Mouse (Mus musculus): ENCODE data around the gene Ak5. TPM values are rescaled to one million over a fixed set of nuclear protein-coding genes. Genes with fewer than 3 reads are reported as not detected.

The Ak5 gene
- total RNA-seq, 2 experiments from 2014 or later = 0.97 to 1.2 TPM

- no peak for DNase-seq
- intact Hi-C loops (cut with DNase I; ENCODE audit: low total_unique reads) = no loop called here
These were observed 138.8 kb downstream of the Ak5 start for GRCm38 (mm10) chr3:152529058-152529972.

GRCm38 (mm10) chr3:152526721-152527120, 141.4 kb downstream of the Ak5 start:
- intact Hi-C loops (cut with DNase I; ENCODE audit: low total_unique reads) = no loop called here
- DNase-seq = no peak

GRCm38 (mm10) chr3:152523315-152523638, 144.9 kb downstream of the Ak5 start:
- intact Hi-C loops (cut with DNase I; ENCODE audit: low total_unique reads) = no loop called here
- DNase-seq = no peak

GRCm38 (mm10) chr3:152522634-152523314, 145.4 kb downstream of the Ak5 start:
- intact Hi-C loops (cut with DNase I; ENCODE audit: low total_unique reads) = no loop called here
- DNase-seq = no peak

- intact Hi-C loops (cut with DNase I; ENCODE audit: low total_unique reads) = no loop called here
- DNase-seq = no peak
These were observed 147.1 kb downstream of the Ak5 start for GRCm38 (mm10) chr3:152521054-152521453.

- DNase-seq = no peak
- intact Hi-C loops (cut with DNase I; ENCODE audit: low total_unique reads) = no loop called here
These were observed 148.1 kb downstream of the Ak5 start for GRCm38 (mm10) chr3:152520074-152520473.

- intact Hi-C loops (cut with DNase I; ENCODE audit: low total_unique reads) = no loop called here
- no peak for DNase-seq
These were observed 148.6 kb downstream of the Ak5 start for GRCm38 (mm10) chr3:152519556-152519955.

GRCm38 (mm10) chr3:152516569-152516968, 151.6 kb downstream of the Ak5 start:
- DNase-seq = no peak
- intact Hi-C loops (cut with DNase I; ENCODE audit: low total_unique reads) = no loop called here

- intact Hi-C loops (cut with DNase I; ENCODE audit: low total_unique reads) = no loop called here
These were observed 152.2 kb downstream of the Ak5 start for GRCm38 (mm10) chr3:152515959-152516358.

GRCm38 (mm10) chr3:152512517-152512916, 155.6 kb downstream of the Ak5 start:
- intact Hi-C loops (cut with DNase I; ENCODE audit: low total_unique reads) = no loop called here
- DNase-seq = no peak

More at GRCm38 (mm10) chr3:152515959-152516358, 152.2 kb downstream of the Ak5 start:
- no peak for DNase-seq

- intact Hi-C loops (cut with DNase I; ENCODE audit: low total_unique reads) = no loop called here
- DNase-seq = no peak
These were observed 158.9 kb downstream of the Ak5 start for GRCm38 (mm10) chr3:152509268-152509667.

- DNase-seq = no peak
- intact Hi-C loops (cut with DNase I; ENCODE audit: low total_unique reads) = no loop called here
These were observed 159.7 kb downstream of the Ak5 start for GRCm38 (mm10) chr3:152508419-152508993.

GRCm38 (mm10) chr3:152507900-152508299, 160.3 kb downstream of the Ak5 start:
- no peak for DNase-seq
- intact Hi-C loops (cut with DNase I; ENCODE audit: low total_unique reads) = no loop called here

- intact Hi-C loops (cut with DNase I; ENCODE audit: low total_unique reads) = no loop called here
- DNase-seq = no peak
These were observed 169.0 kb downstream of the Ak5 start for GRCm38 (mm10) chr3:152498968-152499696.

GRCm38 (mm10) chr3:152497842-152498241, 170.3 kb downstream of the Ak5 start:
- intact Hi-C loops (cut with DNase I; ENCODE audit: low total_unique reads) = no loop called here
- no peak for DNase-seq

GRCm38 (mm10) chr3:152497084-152497483, 171.1 kb downstream of the Ak5 start:
- intact Hi-C loops (cut with DNase I; ENCODE audit: low total_unique reads) = no loop called here
- DNase-seq = no peak

GRCm38 (mm10) chr3:152495415-152495898, 172.7 kb downstream of the Ak5 start:
- intact Hi-C loops (cut with DNase I; ENCODE audit: low total_unique reads) = no loop called here
- DNase-seq = no peak

GRCm38 (mm10) chr3:152494667-152495360, 173.3 kb downstream of the Ak5 start:
- DNase-seq = no peak
- intact Hi-C loops (cut with DNase I; ENCODE audit: low total_unique reads) = no loop called here

GRCm38 (mm10) chr3:152493813-152494212, 174.3 kb downstream of the Ak5 start:
- DNase-seq = no peak
- intact Hi-C loops (cut with DNase I; ENCODE audit: low total_unique reads) = no loop called here

All from gastrocnemius, postnatal 14 days (tissue).